Mouse (Mus musculus) v-Abl transformed pro-B cells (cell line): Measurements from ENCODE around the gene Unc13c.

Experiments used
- in situ Hi-C, 2 experiments: fragments of 400-800 bp; cut with MboI; formaldehyde crosslinking; loops; one replicate each; pipeline ENCODE4 v1.15.1; 2025; ENCODE audit not compliant: unreplicated experiment in 2 of 2

Unc13c gene

DNA sequence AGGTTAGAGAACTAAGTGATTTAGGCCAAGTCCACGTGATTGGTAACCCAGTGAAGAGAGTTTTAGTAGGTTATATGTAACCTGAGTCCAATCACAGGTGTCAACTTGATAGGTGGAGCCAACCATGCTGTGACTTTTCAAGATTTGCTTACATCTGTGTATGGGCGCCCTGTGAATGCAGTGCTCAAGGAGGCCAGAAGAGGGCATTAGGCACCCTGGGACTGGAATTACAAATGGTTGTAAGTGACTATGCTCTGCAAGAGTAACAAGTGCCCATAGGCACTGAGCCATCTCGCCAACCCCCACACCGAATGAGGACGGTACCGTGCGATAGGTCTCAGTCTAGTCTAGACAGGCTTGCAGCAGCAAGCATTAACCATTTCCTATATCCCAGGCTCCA, 305.9 kb downstream of the Unc13c start:
- in situ Hi-C loops = no loop called here

GRCm38 (mm10) chr9:73649088-73649487, 319.7 kb downstream of the Unc13c start:
- in situ Hi-C loops = no loop called here

GRCm38 (mm10) chr9:73638119-73638518, 330.6 kb downstream of the Unc13c start:
- in situ Hi-C loops = no loop called here

DNA sequence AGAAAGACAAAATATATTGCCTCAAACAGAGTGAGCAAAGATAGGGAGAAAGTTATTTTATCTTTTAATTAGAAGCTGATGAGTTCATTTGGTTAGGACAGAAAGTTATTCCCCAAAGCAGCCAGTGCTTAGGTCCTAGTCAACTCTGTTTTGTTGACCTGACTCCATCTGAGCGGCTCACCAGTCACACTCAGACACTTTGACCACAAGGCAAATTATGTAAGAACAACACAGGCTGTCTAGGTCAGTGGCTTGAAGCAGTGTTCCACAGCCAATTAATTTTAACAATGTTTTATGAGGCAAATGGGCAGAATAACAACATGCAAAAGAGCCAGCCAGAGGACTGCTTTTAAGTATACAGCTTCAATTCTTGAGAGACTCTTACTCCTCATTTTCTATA, 343.6 kb downstream of the Unc13c start:
- in situ Hi-C loops = no loop called here

- in situ Hi-C loops = no loop called here
These were observed 355.9 kb downstream of the Unc13c start for GRCm38 (mm10) chr9:73612896-73613295.

DNA sequence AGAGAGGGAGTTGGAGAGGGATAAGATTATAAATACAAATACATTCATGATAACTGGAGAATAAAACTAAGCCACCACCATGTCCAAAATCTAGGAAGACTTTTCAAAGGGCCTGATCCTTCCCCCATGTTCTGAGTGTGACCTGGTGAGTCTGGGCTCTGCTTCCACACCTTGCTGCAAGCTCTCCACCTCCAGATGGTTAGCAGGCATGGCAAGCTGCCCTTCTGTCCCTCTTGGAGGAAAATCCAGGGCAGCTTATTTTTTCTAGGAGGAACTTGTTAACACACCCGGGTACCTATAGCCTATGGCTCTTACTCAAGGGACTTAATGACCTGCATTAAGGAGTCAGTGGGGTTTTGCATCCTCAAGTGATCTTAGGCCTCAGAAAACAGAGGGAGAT, 364.8 kb downstream of the Unc13c start:
- in situ Hi-C loops = no loop called here

GRCm38 (mm10) chr9:73565558-73565957, 403.2 kb downstream of the Unc13c start:
- in situ Hi-C loops = loop anchor here (25.0 kb wide), 1 partner anchor 1297 kb away; the partner anchor contains the start of gene Onecut1 (in 2 of the 2)

- in situ Hi-C loops = loop anchor here (25.0 kb wide), 1 partner anchor 1302 kb away; the partner anchor contains the start of gene Onecut1 (in 2 of the 2)
These were observed 408.7 kb downstream of the Unc13c start for GRCm38 (mm10) chr9:73560037-73560436.

- in situ Hi-C loops = loop anchor here (25.0 kb wide), 1 partner anchor 1304 kb away; the partner anchor contains the start of gene Onecut1 (in 2 of the 2)
These were observed 411.0 kb downstream of the Unc13c start for GRCm38 (mm10) chr9:73557805-73558204.

- in situ Hi-C loops = loop anchor here (25.0 kb wide), 1 partner anchor 1307 kb away; the partner anchor contains the start of gene Onecut1 (in 2 of the 2)
These were observed 413.4 kb downstream of the Unc13c start for GRCm38 (mm10) chr9:73555354-73555753.

DNA sequence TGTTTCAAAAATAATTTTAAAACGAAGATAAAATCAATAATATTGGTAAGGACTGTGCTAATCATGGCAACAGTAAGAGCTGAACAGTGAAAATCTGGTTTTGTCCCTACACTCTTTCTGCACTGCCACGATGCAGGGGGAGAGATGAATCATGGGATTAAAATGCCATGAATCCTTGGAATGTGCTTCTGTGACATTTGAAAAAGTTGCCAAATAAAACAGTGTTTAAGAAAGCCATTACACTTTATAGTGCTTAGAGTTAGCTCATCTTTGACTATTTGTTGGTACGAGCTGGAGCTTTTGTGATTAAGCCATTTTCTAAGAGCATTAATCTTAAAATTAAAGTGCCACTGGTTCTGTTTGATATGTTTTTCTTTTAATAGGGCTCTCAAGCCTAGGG, 496.2 kb downstream of the Unc13c start:
- in situ Hi-C loops = no loop called here

DNA sequence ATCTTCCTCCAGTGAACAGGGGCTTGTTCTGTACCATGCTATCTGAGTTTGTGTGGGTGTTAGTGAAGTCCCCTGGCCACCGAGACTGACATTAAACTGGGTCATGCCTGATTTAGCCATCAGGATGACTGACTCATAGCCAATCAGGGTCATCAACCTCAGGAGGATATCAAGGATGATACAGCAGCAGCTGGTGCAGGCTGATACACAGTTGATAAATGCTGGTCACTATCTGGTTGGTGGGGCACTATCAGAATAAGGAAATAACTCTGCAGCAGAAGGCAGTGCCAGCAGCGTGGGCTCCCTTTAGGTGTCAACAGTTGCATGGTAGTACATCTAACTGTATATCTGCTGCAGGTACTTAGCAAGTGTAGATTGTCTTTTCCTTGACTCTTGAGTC, 506.7 kb downstream of the Unc13c start:
- in situ Hi-C loops = no loop called here

- in situ Hi-C loops = no loop called here
These were observed 518.8 kb downstream of the Unc13c start for GRCm38 (mm10) chr9:73450009-73450408.

GRCm38 (mm10) chr9:73449216-73449615, 519.5 kb downstream of the Unc13c start:
- in situ Hi-C loops = no loop called here

GRCm38 (mm10) chr9:73431925-73432324, 536.8 kb downstream of the Unc13c start:
- in situ Hi-C loops = no loop called here
